Mouse (Mus musculus): Measurements from ENCODE around the gene Rexo4. TPM values are rescaled to one million over a fixed set of nuclear protein-coding genes. Genes with fewer than 3 reads are reported as not detected.

The Rexo4 gene
- polyA plus RNA-seq, 1 experiment: 29.5 TPM

DNA sequence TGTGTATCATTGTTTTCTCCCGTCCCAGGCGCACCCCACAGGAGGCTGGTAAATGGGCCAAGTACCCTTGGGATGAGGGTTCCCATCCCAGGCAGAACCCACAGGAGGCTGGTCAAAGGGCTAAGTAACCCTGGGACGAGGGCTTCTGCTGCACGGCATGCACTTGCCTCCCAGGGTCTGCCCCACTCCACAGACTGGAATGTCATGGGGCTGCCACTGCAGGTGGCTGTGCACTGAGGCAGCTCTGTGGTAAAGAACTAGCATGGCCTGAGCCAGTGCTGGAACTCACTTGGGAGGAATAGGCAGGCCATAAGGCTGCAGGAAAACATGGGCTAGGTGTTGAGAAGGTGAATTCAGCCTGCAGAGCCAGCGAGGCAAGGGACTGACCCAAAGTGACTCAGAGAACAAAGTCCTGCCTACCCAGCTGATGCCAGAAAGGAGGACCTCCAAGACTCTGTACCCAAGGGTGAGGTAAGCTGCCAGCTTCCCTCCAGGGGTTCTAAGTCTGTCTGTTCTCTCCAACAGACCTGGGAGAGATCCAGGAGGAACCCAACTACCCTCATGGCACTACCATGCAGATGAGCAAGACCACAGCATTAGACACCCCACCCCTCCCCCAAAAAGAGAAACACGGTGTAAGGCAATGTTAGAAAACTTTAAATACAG lies 43.9 kb downstream of the Rexo4 start:
- Histone ChIP-seq H3K4me1 (ENCODE audit: control insufficient read depth, insufficient read depth, low read length) (peaks cover 3% of the 10 kb centered on the region; the same call in 1 of the 2 replicates), H3K27ac (ENCODE audit: control insufficient read depth, insufficient read depth, low read depth, low read length, poor library complexity) (no peak overlapping the region), H3K4me3 (replicated peaks; ENCODE audit: control insufficient read depth, low read depth, low read length) (no peak overlapping the region)
- TF ChIP-seq POLR2A (IDR thresholded peaks at IDR 0.05; ENCODE audit: borderline replicate concordance, control insufficient read depth, low read depth, low read length) (no peak), CTCF (IDR thresholded peaks at IDR 0.05; ENCODE audit: control insufficient read depth, insufficient read depth, low read length) (no peak)
- WGBS: 85% methylated on average over 6 of the region's 6 CpGs

DNA sequence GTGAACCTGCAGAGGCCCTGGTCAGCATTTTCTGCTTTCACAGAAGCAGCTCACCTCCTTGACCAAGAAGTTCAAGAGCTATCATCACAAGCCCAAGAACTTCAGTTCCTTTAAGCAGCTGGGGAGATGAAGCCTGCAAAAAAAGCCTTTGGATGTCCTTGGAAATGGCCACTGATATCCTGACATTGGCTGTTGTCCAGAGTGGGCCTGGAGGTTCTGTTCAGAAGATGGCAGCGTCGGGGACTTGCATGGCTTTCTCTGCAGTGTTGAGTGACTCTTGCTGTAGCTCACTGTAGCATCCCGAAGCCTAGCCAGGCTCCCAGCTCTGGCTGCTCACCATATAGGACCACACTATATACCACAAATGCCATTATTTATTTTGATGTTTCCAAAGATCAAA lies 44.5 kb downstream of the Rexo4 start:
- peaks cover 3% of the 10 kb centered on the region; the same call in 1 of the 2 replicates for H3K4me1 ChIP-seq (ENCODE audit: control insufficient read depth, insufficient read depth, low read length)
- H3K27ac ChIP-seq (ENCODE audit: control insufficient read depth, insufficient read depth, low read depth, low read length, poor library complexity): no peak overlapping the region
- H3K4me3 ChIP-seq (replicated peaks; ENCODE audit: control insufficient read depth, low read depth, low read length): no peak overlapping the region
- 82% methylated on average over 3 of the region's 3 CpGs for WGBS
- TF ChIP-seq CTCF (IDR thresholded peaks at IDR 0.05; ENCODE audit: control insufficient read depth, insufficient read depth, low read length) (no peak), POLR2A (IDR thresholded peaks at IDR 0.05; ENCODE audit: borderline replicate concordance, control insufficient read depth, low read depth, low read length) (no peak)

GRCm38 (mm10) chr2:26916738-26917137 lies 47.4 kb downstream of the Rexo4 start:
- TF ChIP-seq CTCF (IDR thresholded peaks at IDR 0.05; ENCODE audit: control insufficient read depth, insufficient read depth, low read length) (no peak), POLR2A (IDR thresholded peaks at IDR 0.05; ENCODE audit: borderline replicate concordance, control insufficient read depth, low read depth, low read length) (no peak)
- under 1% methylated on average over 13 of the region's 13 CpGs for WGBS
- H3K27ac ChIP-seq (ENCODE audit: control insufficient read depth, insufficient read depth, low read depth, low read length, poor library complexity): peak overlapping the region; percentile 38
- H3K4me1 ChIP-seq (ENCODE audit: control insufficient read depth, insufficient read depth, low read length): peaks cover 5% of the 10 kb centered on the region; the same call in 1 of the 2 replicates
- H3K4me3 ChIP-seq (replicated peaks; ENCODE audit: control insufficient read depth, low read depth, low read length): peak overlapping the region; percentile 86

- TF ChIP-seq CTCF (IDR thresholded peaks at IDR 0.05; ENCODE audit: control insufficient read depth, insufficient read depth, low read length): peak; percentile 10; the same call in 1 of the 2 replicates
- peak; percentile 87 for TF ChIP-seq POLR2A (IDR thresholded peaks at IDR 0.05; ENCODE audit: borderline replicate concordance, control insufficient read depth, low read depth, low read length)
- Histone ChIP-seq H3K27ac (ENCODE audit: control insufficient read depth, insufficient read depth, low read depth, low read length, poor library complexity) (peak within 1 kb of the TSS; percentile 38), H3K4me3 (replicated peaks; ENCODE audit: control insufficient read depth, low read depth, low read length) (peak within 1 kb of the TSS; percentile 86), H3K4me1 (ENCODE audit: control insufficient read depth, insufficient read depth, low read length) (peaks cover 5% of the 10 kb centered on the region; the same call in 1 of the 2 replicates)
- 2% methylated on average over 47 of the region's 47 CpGs for WGBS
Measured at GRCm38 (mm10) chr2:26915927-26916728, 48.1 kb downstream of the Rexo4 start, which contains the start of the genes Surf2 and Surf1. Gene Surf2 (plus strand): TSS chr2:26916367. Gene Surf1 (minus strand): TSS chr2:26916530.

DNA sequence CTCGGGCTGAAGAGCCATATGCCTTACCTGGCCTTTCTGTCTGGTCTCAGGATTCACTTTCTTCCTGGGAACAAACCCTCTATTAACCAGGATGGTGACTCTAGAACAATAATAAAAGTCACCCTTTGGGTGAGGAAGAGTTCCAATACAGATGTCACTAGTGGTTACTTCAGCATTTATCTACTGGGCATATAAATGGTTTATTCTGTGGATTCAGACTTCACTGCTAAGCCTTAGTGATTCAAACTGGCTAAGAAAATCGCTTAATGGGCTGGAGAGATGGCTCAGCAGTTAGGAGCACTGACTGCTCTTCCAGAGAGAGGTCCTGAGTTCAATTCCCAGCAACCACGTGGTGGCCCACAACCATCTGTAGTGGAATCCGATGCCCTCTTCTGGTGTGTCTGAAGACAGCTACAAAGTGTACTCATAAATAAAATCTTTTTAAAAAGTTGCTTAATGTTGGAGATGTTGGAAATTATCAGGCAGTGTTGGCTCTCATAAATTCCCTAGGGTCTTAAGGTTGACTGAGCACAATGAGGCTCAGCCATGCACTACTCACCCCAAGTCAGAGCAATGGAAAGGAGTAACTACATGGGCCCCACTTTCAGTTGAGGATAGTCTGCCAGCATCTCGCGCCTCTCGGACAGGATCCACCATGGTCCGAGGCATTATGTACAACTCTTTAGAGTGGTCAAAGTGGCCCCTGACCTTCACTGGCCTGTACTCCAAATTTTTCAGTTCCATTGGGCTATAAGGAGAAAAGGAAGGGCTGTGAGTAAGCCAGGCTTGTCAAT lies 49.8 kb downstream of the Rexo4 start:
- TF ChIP-seq CTCF (IDR thresholded peaks at IDR 0.05; ENCODE audit: control insufficient read depth, insufficient read depth, low read length) (no peak), POLR2A (IDR thresholded peaks at IDR 0.05; ENCODE audit: borderline replicate concordance, control insufficient read depth, low read depth, low read length) (no peak)
- H3K4me3 ChIP-seq (replicated peaks; ENCODE audit: control insufficient read depth, low read depth, low read length): no peak overlapping the region
- H3K4me1 ChIP-seq (ENCODE audit: control insufficient read depth, insufficient read depth, low read length): peaks cover 6% of the 10 kb centered on the region; the same call in 1 of the 2 replicates
- WGBS: 80% methylated on average over 8 of the region's 8 CpGs
- no peak overlapping the region for H3K27ac ChIP-seq (ENCODE audit: control insufficient read depth, insufficient read depth, low read depth, low read length, poor library complexity)

GRCm38 (mm10) chr2:26913416-26914147 lies 50.6 kb downstream of the Rexo4 start:
- H3K27ac ChIP-seq (ENCODE audit: control insufficient read depth, insufficient read depth, low read depth, low read length, poor library complexity): no peak overlapping the region
- WGBS: 78% methylated on average over 17 of the region's 17 CpGs
- no peak for TF ChIP-seq CTCF (IDR thresholded peaks at IDR 0.05; ENCODE audit: control insufficient read depth, insufficient read depth, low read length)
- TF ChIP-seq POLR2A (IDR thresholded peaks at IDR 0.05; ENCODE audit: borderline replicate concordance, control insufficient read depth, low read depth, low read length): no peak
- peaks cover 6% of the 10 kb centered on the region; the same call in 1 of the 2 replicates for H3K4me1 ChIP-seq (ENCODE audit: control insufficient read depth, insufficient read depth, low read length)
- H3K4me3 ChIP-seq (replicated peaks; ENCODE audit: control insufficient read depth, low read depth, low read length): no peak overlapping the region

DNA sequence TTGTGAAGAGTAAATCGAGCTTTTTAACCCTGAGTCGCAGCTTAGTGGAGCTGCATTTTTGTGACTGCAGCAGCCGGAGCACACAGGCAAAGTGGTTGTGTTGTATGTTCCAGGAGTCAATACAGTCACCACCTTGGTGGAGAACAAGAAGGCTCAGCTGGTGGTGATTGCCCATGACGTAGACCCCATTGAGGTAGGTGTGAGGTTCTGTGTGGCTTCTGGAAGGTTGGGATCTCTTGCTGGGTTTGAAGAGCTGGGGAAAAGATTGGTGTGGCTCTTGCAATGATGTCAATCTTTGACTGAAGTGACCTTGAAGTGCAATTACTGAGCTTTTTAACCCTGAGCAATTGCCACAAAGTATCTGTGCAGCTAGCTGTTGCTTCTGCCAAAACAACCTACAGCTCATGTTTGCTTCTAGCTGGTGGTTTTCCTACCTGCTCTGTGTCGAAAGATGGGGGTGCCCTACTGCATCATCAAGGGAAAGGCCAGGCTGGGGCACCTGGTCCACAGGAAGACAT lies 51.9 kb downstream of the Rexo4 start:
- Histone ChIP-seq H3K4me3 (replicated peaks; ENCODE audit: control insufficient read depth, low read depth, low read length) (peak overlapping the region; percentile 31), H3K27ac (ENCODE audit: control insufficient read depth, insufficient read depth, low read depth, low read length, poor library complexity) (no peak overlapping the region), H3K4me1 (ENCODE audit: control insufficient read depth, insufficient read depth, low read length) (peaks cover 6% of the 10 kb centered on the region; the same call in 1 of the 2 replicates)
- WGBS: 67% methylated on average over 5 of the region's 5 CpGs
- TF ChIP-seq CTCF (IDR thresholded peaks at IDR 0.05; ENCODE audit: control insufficient read depth, insufficient read depth, low read length) (no peak), POLR2A (IDR thresholded peaks at IDR 0.05; ENCODE audit: borderline replicate concordance, control insufficient read depth, low read depth, low read length) (no peak)
